Mouse (Mus musculus) stomach, embryonic 15.5 days (tissue): ENCODE data around the gene Sec24a. TPM values are rescaled to one million over a fixed set of nuclear protein-coding genes. Genes with fewer than 3 reads are reported as not detected.
A peak's percentile ranks its signal among the peaks of the same experiment; 100 is the strongest.

Experiments used
- ATAC-seq: fragments of 200-750 bp; cut with Nextera tagmentation; 2 replicates; pipeline ENCODE4 v1.8.0; 2017; ENCODE audit warnings: low read depth, moderate number of reproducible peaks, moderate TSS enrichment; ENCODE audit not compliant: insufficient read depth, low FRiP score
- H3K27ac ChIP-seq: fragments of 300-500 bp; sonication (generic); 2 replicates; pipeline ENCODE4 v1.5.1; 2015; ENCODE audit warnings: mild to moderate bottlenecking, inconsistent platforms
- H3K27me3 ChIP-seq: fragments of 300-500 bp; sonication (generic); replicated peaks from 2 replicates; pipeline ENCODE4 v1.6.1; 2015; ENCODE audit warnings: inconsistent platforms
- H3K36me3 ChIP-seq: fragments of 300-500 bp; sonication (generic); 2 replicates; pipeline ENCODE4 v1.6.1; 2015; ENCODE audit warnings: inconsistent platforms
- H3K4me1 ChIP-seq: fragments of 300-500 bp; sonication (generic); 2 replicates; pipeline ENCODE4 v1.6.1; 2015; ENCODE audit warnings: inconsistent platforms
- H3K4me2 ChIP-seq: fragments of 300-500 bp; sonication (generic); 2 replicates; pipeline ENCODE4 v1.6.1; 2015; ENCODE audit warnings: mild to moderate bottlenecking, inconsistent platforms
- H3K4me3 ChIP-seq: fragments of 300-500 bp; sonication (generic); replicated peaks from 2 replicates; pipeline ENCODE4 v1.5.1; 2015; ENCODE audit warnings: inconsistent platforms
- H3K9ac ChIP-seq: fragments of 300-500 bp; sonication (generic); 2 replicates; pipeline ENCODE4 v1.6.1; 2015; ENCODE audit warnings: inconsistent platforms
- H3K9me3 ChIP-seq: fragments of 300-500 bp; sonication (generic); 2 replicates; pipeline ENCODE4 v1.6.1; 2016; ENCODE audit warnings: inconsistent platforms
- WGBS: fragments of 180-500 bp; shearing (Covaris S2); methylation state at CpG from one replicate; pipeline ENCODE4 v1.1.7; 2015; 5-methylcytosine and 5-hydroxymethylcytosine counted together
- polyA plus RNA-seq: library from polyadenylated mRNA; unstranded; fragments of >200 nt; fragmentation: Nextera tagmentation; extraction: Ambion mirVana; gene quantifications from 2 replicates; pipeline ENCODE4 v1.2.1, GENCODE M21; 2015

Gene Sec24a
- polyA plus RNA-seq, 1 experiment from 2014 or later, result 16.3 TPM

DNA sequence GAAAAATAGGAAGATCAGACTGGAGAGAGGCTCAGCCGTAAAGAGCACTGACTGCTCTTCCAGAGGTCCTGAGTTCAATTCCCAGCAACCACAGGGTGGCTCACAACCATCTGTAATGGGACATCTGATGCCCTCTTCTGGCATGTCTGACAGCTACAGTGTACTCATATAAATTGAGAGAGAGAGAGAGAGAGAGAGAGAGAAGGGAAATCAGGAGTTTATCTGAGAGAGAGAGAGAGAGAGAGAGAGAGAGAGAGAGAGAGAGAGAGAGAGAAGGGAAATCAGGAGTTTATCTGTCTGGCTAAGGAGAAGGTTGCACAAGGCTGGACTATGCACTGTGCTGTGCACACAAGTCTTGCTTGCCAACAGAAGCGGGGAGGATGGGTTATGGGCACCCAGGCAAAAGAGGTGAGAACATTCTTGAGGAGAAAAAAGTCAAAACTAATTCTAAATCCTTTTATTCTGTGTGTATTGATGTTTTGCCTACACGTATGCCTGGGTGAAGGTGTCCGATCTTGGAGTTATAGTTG, 110.5 kb downstream of the Sec24a start:
- Histone ChIP-seq H3K4me3 (no peak overlapping the region), H3K4me2 (no peak overlapping the region), H3K4me1 (peaks cover 15% of the 10 kb centered on the region), H3K27ac (no peak overlapping the region), H3K27me3 (no peaks in the 10 kb centered on the region), H3K36me3 (no peaks in the 10 kb centered on the region), H3K9ac (no peak overlapping the region), H3K9me3 (no peaks in the 10 kb centered on the region)
- WGBS, result 89% methylated on average over 4 of the region's 4 CpGs
- no peak for ATAC-seq

DNA sequence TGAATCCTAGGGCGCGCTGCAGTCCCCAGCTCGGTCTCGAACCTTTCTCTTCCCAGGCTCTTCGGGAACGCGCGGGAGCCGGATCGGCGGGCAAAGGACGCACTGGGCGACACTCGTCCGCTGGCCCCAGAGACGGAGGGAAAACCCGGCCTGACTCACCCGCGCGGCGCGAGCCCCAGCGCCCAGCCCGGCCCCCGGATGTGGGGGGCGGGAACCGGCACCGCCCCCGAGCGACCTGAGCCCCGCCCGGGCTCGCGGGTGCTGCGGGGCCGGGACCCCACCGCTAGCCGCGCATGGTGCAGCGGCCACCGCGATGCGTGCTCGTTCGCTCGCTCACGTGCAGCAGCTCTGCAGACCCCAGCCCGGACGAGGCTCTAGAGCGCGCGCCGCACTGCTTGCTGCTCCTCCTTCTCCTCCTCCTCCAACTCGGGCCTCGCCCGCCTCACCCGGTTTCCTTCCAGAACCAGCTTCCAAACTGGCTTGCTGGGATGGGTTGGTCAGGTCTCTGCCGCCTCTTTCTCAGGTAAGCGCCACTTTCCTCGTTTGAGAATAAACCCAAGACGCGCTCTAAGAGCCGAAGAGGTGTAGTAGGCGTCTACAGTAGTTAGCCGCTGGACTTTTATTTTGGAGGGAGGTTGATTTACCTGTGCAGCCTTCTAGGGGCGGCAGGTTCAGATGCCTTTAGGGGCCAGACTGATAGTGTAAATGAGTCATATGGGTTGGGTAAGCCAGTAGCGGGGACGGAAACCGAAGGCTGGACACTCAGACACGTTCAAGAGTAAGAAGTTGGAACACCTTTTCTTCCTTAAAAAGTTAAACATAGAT, 112.5 kb downstream of the Sec24a start, which contains the start of the genes N4bp3 and D930048N14Rik:
N4bp3 (minus strand) TSS at position 152 of the 825 bp plus-strand sequence.
D930048N14Rik (plus strand) TSS at position 264 of the 825 bp plus-strand sequence.
- Histone ChIP-seq H3K36me3 (no peaks in the 10 kb centered on the region), H3K27me3 (no peaks in the 10 kb centered on the region), H3K27ac (peak within 1 kb of the TSS; percentile 91), H3K9me3 (no peaks in the 10 kb centered on the region), H3K9ac (peak within 1 kb of the TSS; percentile 60), H3K4me2 (peak within 1 kb of the TSS; percentile 97), H3K4me1 (peaks cover 24% of the 10 kb centered on the region), H3K4me3 (peak within 1 kb of the TSS; percentile 78)
- ATAC-seq, result peak; percentile 82
- 1% methylated on average over 67 of the region's 70 CpGs for WGBS

DNA sequence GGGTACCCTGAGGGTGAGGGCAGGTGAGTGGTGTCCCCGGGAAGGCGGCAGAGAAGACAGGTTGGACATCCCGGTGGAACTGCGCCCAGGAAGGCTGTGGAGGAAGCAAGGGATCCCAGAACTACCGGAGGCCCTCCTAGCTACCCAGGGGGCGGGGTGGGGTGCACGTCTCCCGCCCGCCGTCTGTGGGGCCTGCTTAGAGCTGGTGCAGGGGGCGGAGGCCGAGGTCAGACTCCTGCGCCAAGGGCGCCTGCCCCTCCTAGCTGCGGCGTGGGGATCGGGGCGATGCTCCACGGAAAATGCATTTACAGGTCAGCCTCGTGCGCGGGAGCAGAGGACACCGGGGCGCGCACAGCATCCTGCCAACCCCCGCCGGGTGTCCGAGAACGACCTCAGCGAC, 113.2 kb downstream of the Sec24a start:
- Histone ChIP-seq H3K4me2 (peak overlapping the region; percentile 97), H3K9ac (peak overlapping the region; percentile 60), H3K27ac (peak overlapping the region; percentile 91), H3K36me3 (no peaks in the 10 kb centered on the region), H3K4me1 (peaks cover 24% of the 10 kb centered on the region), H3K4me3 (peak overlapping the region; percentile 78), H3K9me3 (no peaks in the 10 kb centered on the region), H3K27me3 (no peaks in the 10 kb centered on the region)
- under 1% methylated on average over 30 of the region's 30 CpGs for WGBS
- ATAC-seq, result peak; percentile 19; the same call in 1 of the 2 replicates

DNA sequence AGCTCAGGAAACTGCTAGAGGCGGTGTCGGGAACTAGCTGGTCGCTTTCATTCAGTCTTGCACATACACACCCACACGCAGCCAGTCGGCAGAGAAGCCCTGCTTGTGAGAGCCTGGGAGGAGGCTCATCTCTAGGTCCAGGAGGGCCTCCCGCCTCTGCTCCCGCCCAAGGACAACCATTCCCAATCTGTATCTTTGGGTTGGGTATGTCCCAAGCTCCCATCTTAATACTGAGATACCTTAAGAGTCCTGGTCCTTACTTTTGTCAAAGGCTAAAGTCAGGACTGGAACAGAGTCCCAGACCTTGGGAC, 113.6 kb downstream of the Sec24a start:
- no peaks in the 10 kb centered on the region for H3K9me3 ChIP-seq
- H3K4me1 ChIP-seq, result peaks cover 24% of the 10 kb centered on the region
- H3K36me3 ChIP-seq, result no peaks in the 10 kb centered on the region
- 0 out of 2 replicates have a peak overlapping the region, but pooled peaks have one; percentile 91 for H3K27ac ChIP-seq
- no peak for ATAC-seq
- no peaks in the 10 kb centered on the region for H3K27me3 ChIP-seq
- peak overlapping the region; percentile 78 for H3K4me3 ChIP-seq
- peak overlapping the region; percentile 60 for H3K9ac ChIP-seq
- WGBS, result 5% methylated on average over 7 of the region's 7 CpGs
- peak overlapping the region; percentile 97 for H3K4me2 ChIP-seq

DNA sequence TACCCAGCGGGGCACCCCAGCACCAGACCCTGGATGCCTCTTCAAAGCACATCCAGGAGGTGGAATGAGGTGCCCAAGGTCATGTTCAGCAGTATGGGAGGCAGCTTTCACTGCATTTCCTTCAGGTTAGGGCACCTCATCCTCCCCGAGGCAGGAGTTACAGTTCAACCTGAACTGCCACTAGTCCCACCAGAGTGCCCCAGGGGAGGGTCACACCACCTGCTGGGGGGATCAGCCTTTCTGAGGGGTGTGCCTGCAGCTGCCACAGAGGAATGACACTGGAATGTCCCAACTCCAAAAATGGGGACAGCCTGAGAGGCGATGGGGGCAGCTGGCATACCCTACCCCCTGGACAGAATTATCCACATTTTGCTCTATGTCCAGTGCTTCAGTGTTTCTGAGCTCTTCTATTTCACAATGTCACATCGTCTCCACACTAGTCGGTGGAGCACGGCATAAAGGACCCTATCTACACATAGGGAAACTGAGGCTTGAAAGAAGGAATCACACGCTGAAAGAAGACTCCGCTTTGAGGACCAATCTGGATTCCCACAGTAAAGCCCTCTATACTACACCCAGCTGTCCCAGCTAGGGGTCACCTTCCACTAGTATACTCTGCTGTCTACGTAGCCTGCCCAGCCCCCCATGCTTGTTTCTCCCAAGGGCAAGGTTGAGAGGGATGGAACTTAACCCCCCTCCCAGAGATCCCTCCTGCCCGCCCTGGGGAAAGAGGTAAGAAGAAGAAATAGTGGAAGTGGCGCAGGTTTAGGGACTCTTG, 114.1 kb downstream of the Sec24a start:
- WGBS, result 51% methylated on average over 11 of the region's 11 CpGs
- no peaks in the 10 kb centered on the region for H3K27me3 ChIP-seq

DNA sequence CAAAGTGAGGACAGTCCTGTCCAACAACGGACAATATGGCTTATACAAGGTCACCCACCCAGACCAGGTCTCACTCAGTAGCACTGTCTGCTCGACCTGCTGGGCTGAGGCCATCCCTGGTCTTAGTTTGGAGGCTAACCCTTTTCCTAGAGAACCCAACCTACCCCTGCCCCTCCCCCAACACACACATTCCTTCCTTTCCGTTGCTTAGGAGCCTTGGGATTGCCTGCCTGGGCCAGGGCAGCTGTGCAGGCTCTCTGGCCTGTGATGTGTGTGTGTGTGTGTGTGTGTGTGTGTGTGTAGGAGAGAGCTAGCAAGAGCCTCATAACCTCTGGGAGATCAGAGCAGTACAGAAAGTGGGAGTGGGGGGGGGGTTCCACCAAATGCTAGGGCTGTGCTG, 114.9 kb downstream of the Sec24a start:
- H3K9ac ChIP-seq, result no peak overlapping the region
- WGBS, result 19% methylated on average over 3 of the region's 3 CpGs
- ATAC-seq, result no peak
- H3K9me3 ChIP-seq, result no peaks in the 10 kb centered on the region
- H3K4me1 ChIP-seq, result peaks cover 25% of the 10 kb centered on the region
- no peak overlapping the region for H3K27ac ChIP-seq
- peaks cover 4% of the 10 kb centered on the region; the same call in 1 of the 2 replicates for H3K36me3 ChIP-seq
- 0 out of 2 replicates have a peak overlapping the region, but pooled peaks have one; percentile 97 for H3K4me2 ChIP-seq
- H3K27me3 ChIP-seq, result no peaks in the 10 kb centered on the region
- H3K4me3 ChIP-seq, result peak overlapping the region; percentile 78; the same call in 1 of the 2 replicates

More for the DNA sequence above, 114.1 kb downstream of the Sec24a start:
- peak overlapping the region; percentile 60 for H3K9ac ChIP-seq
- no peaks in the 10 kb centered on the region for H3K9me3 ChIP-seq
- H3K36me3 ChIP-seq, result no peaks in the 10 kb centered on the region
- peak overlapping the region; percentile 97 for H3K4me2 ChIP-seq
- H3K4me3 ChIP-seq, result peak overlapping the region; percentile 78
- peaks cover 24% of the 10 kb centered on the region for H3K4me1 ChIP-seq
- H3K27ac ChIP-seq, result peak overlapping the region; percentile 1; the same call in 1 of the 2 replicates
- ATAC-seq, result no peak

DNA sequence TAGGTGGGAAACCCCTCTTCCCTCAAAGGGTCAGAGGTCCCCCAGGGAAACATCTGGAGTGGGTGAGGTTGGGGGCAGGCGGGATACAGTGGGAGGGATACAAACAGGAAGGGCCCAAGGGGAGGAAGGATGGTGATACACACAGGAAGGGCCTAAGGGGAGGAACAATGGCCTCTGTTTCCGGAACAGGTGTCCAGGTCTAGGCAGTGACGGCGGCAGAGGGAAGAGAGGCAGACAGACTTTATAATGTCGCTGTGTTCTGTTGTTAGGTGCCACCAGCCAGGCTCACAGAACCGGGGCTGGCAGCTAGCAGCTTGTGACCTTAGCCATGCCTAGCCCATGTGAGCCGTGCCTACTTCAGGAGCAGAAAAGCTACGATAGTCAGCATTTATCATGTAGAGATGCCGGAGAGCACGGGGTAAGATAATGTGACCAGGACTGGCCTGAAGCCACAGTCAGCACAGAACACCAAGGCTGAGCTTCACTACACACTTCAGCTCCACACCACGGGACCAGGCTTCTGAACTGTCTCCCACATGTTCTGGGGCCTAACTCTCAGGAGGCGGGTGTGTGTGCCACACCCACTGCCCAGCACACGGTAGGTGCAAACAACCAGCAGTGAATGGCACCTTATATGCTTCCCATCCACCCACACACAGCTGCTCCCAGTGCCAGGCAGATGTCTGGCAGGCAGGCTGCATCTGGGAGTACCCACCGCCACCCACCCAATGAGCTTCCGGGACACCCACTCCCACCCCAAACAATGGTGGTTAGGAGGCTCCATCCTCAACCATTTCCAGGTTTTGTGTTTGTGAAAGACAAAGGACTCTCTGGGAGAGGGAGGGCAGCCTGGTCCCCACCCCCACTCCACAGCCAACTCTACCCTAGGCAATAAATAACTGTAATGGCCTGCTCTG, 116.4 kb downstream of the Sec24a start:
- Histone ChIP-seq H3K4me1 (peaks cover 26% of the 10 kb centered on the region), H3K4me3 (no peak overlapping the region), H3K36me3 (peaks cover 5% of the 10 kb centered on the region; the same call in 1 of the 2 replicates), H3K9me3 (no peaks in the 10 kb centered on the region), H3K4me2 (no peak overlapping the region), H3K9ac (no peak overlapping the region), H3K27ac (peak overlapping the region; percentile 68; the same call in 1 of the 2 replicates), H3K27me3 (no peaks in the 10 kb centered on the region)
- no peak for ATAC-seq
- 55% methylated on average over 15 of the region's 15 CpGs for WGBS

DNA sequence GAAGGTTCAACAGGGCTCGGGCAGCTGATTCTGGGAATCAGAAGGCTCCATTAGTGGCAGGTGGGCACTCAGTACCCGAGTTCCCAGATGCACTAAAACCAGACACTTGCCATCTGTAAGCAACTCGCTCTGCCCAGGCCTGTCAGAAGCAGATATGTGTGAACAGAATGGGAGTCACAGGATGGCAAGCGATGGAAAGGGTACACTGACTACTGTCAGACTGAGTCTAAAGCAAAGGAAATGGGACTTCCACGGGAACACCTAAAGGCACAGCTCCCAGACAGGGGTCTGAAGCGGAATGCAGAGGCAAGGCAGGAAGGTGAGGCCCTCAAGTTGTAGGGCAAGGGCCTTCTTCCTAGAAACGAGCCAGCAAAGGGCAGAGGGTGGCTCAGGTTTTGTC, 117.2 kb downstream of the Sec24a start:
- Histone ChIP-seq H3K27me3 (no peaks in the 10 kb centered on the region), H3K4me1 (peaks cover 26% of the 10 kb centered on the region), H3K27ac (no peak overlapping the region), H3K4me3 (no peak overlapping the region), H3K9ac (no peak overlapping the region), H3K4me2 (no peak overlapping the region), H3K36me3 (peaks cover 5% of the 10 kb centered on the region; the same call in 1 of the 2 replicates), H3K9me3 (no peaks in the 10 kb centered on the region)
- no peak for ATAC-seq
- WGBS, result 75% methylated on average over 7 of the region's 7 CpGs

DNA sequence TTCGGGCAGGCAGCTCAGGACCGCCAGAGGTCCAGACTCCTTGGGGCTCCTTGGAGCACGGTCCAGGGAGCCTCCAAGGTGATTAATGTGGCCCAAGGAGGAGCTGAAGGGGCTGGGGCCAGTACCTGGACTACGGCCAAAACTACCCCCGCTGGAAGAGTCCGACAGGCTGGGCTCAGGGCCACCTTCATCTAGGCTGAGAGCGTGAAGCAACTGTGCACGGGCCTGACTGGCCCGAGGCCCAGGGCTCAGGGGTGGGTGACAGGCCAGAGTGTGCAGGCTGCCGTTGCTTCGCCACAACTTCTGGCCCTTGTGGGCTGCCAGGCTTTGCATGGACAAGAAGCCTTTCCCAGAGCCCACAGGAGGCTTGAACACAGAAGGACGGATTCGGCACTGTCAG, 118.1 kb downstream of the Sec24a start:
- Histone ChIP-seq H3K4me3 (no peak overlapping the region), H3K9ac (no peak overlapping the region), H3K4me1 (peaks cover 24% of the 10 kb centered on the region), H3K36me3 (peaks cover 5% of the 10 kb centered on the region; the same call in 1 of the 2 replicates), H3K27ac (no peak overlapping the region), H3K27me3 (no peaks in the 10 kb centered on the region), H3K9me3 (no peaks in the 10 kb centered on the region), H3K4me2 (no peak overlapping the region; the same call in 1 of the 2 replicates)
- WGBS, result 80% methylated on average over 13 of the region's 13 CpGs
- no peak for ATAC-seq

DNA sequence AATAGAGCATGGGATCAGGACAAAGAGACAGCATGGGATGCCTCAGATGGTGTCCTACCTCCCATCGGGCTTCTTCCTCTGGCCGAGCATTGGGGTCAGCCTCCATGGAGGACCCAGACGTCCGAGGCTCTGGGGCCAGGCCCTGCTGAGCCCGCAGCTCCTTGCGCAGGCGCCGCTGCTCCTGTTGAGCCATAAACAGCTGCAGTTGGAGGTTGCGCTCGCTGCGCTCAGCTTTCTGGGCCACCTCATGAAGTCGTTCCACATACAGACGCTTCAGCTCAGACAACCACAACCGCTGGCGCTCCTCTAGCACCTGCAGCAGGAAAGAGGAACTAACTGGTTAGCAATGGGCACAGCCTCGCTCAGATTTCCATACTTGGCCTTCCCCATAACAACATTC, 119.2 kb downstream of the Sec24a start:
- no peak overlapping the region for H3K4me2 ChIP-seq
- no peak overlapping the region for H3K4me3 ChIP-seq
- no peak for ATAC-seq
- peaks cover 13% of the 10 kb centered on the region for H3K4me1 ChIP-seq
- H3K9me3 ChIP-seq, result no peaks in the 10 kb centered on the region
- H3K36me3 ChIP-seq, result peaks cover 5% of the 10 kb centered on the region; the same call in 1 of the 2 replicates
- H3K9ac ChIP-seq, result no peak overlapping the region
- no peak overlapping the region for H3K27ac ChIP-seq
- no peaks in the 10 kb centered on the region for H3K27me3 ChIP-seq
- WGBS, result 79% methylated on average over 16 of the region's 16 CpGs

DNA sequence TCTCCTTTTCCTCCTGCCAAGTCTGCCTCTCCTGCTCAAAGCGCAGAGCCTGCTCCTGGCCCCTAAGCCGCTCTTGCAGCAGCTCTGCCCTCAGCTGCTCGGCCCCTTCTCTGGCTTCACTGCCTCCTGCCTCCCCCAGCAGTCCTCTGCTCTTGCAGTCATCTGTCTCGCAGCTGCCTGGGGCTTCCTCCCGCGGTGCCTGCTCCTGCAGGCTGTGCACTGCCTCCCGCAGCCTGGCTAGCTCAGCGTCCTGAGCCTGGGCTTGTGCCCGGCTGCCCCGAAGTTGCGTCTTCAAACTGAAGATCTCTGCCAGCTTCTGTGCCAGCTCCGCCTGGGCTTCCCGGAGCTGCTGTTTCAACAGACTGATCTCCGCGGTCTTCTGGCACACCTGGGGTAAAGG, 119.7 kb downstream of the Sec24a start:
- H3K9ac ChIP-seq, result no peak overlapping the region
- H3K4me2 ChIP-seq, result no peak overlapping the region
- H3K27me3 ChIP-seq, result no peaks in the 10 kb centered on the region
- ATAC-seq, result no peak
- H3K4me3 ChIP-seq, result no peak overlapping the region
- 51% methylated on average over 15 of the region's 15 CpGs for WGBS
- H3K9me3 ChIP-seq, result no peaks in the 10 kb centered on the region
- H3K27ac ChIP-seq, result no peak overlapping the region
- peaks cover 5% of the 10 kb centered on the region; the same call in 1 of the 2 replicates for H3K36me3 ChIP-seq
- H3K4me1 ChIP-seq, result peaks cover 12% of the 10 kb centered on the region; the same call in 1 of the 2 replicates
